26 mouse cellular contexts compared by ENCODE assay signal in genomic region chr17:80880325-80880724, GRCm38 (mm10).
"Had no signal": no experiment of that assay in that cellular context is flagged by ENCODE, and none has a peak within 500 bp of the region (broad histone marks: within the 10 kb centered on the region; RNA-seq: fewer than 3 reads in every experiment).

No protein-coding gene starts in this region.

- H3K9me3 ChIP-seq: heart, embryonic 10.5 days; heart, embryonic 12.5 days; hindbrain, embryonic 10.5 days; hindbrain, embryonic 12.5 days; hindbrain, embryonic 15.5 days; limb, embryonic 10.5 days; limb, embryonic 12.5 days; liver, embryonic 13.5 days had no signal

- H3K36me3 ChIP-seq: heart, embryonic 10.5 days; heart, embryonic 12.5 days; hindbrain, embryonic 10.5 days; hindbrain, embryonic 12.5 days; hindbrain, embryonic 15.5 days; limb, embryonic 10.5 days; limb, embryonic 12.5 days; liver, embryonic 13.5 days had no signal

- H3K4me3 ChIP-seq: gastrocnemius, adult 2 months; heart, adult 2 months; heart, embryonic 10.5 days; heart, embryonic 12.5 days; hindbrain, embryonic 10.5 days; hindbrain, embryonic 12.5 days; hindbrain, embryonic 15.5 days; layer of hippocampus, adult 2 months; left cerebral cortex, adult 2 months; limb, embryonic 10.5 days; limb, embryonic 12.5 days; liver, embryonic 13.5 days had no signal

- ATAC-seq: hindbrain, postnatal 0 days; intestine, embryonic 16.5 days had no signal

- H3K27ac ChIP-seq: gastrocnemius, adult 2 months; heart, adult 2 months; heart, embryonic 10.5 days; hindbrain, embryonic 10.5 days; hindbrain, embryonic 12.5 days; hindbrain, embryonic 15.5 days; hindbrain, postnatal 0 days; layer of hippocampus, adult 2 months; left cerebral cortex, adult 2 months; limb, embryonic 10.5 days; limb, embryonic 12.5 days; liver, embryonic 13.5 days had no signal

- H3K4me2 ChIP-seq: heart, embryonic 12.5 days; hindbrain, embryonic 12.5 days; hindbrain, embryonic 15.5 days; limb, embryonic 12.5 days; liver, embryonic 11.5 days; liver, embryonic 13.5 days had no signal

- H3K27me3 ChIP-seq: heart, embryonic 12.5 days; hindbrain, embryonic 12.5 days; hindbrain, embryonic 15.5 days; limb, embryonic 12.5 days; liver, embryonic 13.5 days had no signal

- DNase-seq: gastrocnemius, adult 2 months; gastrocnemius, postnatal 10 days; gastrocnemius, postnatal 25 days; heart, adult 11 months; heart, adult 2 months; heart, postnatal 10 days; heart, postnatal 4 days; kidney, adult 18-20 months; kidney, adult 8-10 months; kidney, postnatal 10 days; kidney, postnatal 25 days; kidney, postnatal 4 days; liver; liver, embryonic 13.5 days had no signal

- H3K4me1 ChIP-seq: liver, embryonic 13.5 days had no signal

- H3K9ac ChIP-seq: heart, embryonic 12.5 days; hindbrain, embryonic 12.5 days; hindbrain, embryonic 15.5 days; limb, embryonic 12.5 days; liver, embryonic 13.5 days had no signal
